Mouse (Mus musculus) MEL (cell line): Measurements from ENCODE around the gene Prss33. TPM values are rescaled to one million over a fixed set of nuclear protein-coding genes. Genes with fewer than 3 reads are reported as not detected.

Source experiments
- DNase-seq: peaks from one replicate; pipeline ENCODE4 v3.0.0; 2011; ENCODE audit warnings: low read depth, low spot score
- H3K27ac ChIP-seq: 2 replicates; pipeline ENCODE4 v1.5.1; 2012; ENCODE audit warnings: low read depth, mild to moderate bottlenecking, control low read depth, low read length, moderate library complexity; ENCODE audit not compliant: control insufficient read depth
- H3K27me3 ChIP-seq, 2 experiments: fragments of 150-350 bp in 1 of 2; sonication (generic) in 1 of 2; 2 replicates each; pipeline ENCODE4 v1.6.1; 2012; ENCODE audit warnings: low read length in 2 of 2, mild to moderate bottlenecking in 2 of 2, improper control_type of control experiment in 1 of 2, moderate library complexity in 1 of 2; ENCODE audit not compliant: insufficient read depth in 2 of 2, control insufficient read depth in 1 of 2
- H3K36me3 ChIP-seq, 2 experiments: 2 replicates each; pipeline ENCODE4 v1.6.1; 2012 to 2014; ENCODE audit warnings: low read length in 2 of 2, improper control_type of control experiment in 1 of 2, inconsistent platforms in 1 of 2, mild to moderate bottlenecking in 1 of 2; ENCODE audit not compliant: insufficient read depth in 2 of 2, control insufficient read depth in 1 of 2
- H3K4me1 ChIP-seq, 2 experiments: fragments of 150-350 bp in 1 of 2; sonication (generic) in 1 of 2; 2 replicates each; pipeline ENCODE4 v1.6.1; 2012; ENCODE audit warnings: low read length in 2 of 2, improper control_type of control experiment in 1 of 2, mild to moderate bottlenecking in 1 of 2; ENCODE audit not compliant: insufficient read depth in 2 of 2, control insufficient read depth in 1 of 2
- H3K4me3 ChIP-seq, 2 experiments: fragments of 150-350 bp in 1 of 2; sonication (generic) in 1 of 2; 2 replicates each; pipeline ENCODE4 v1.5.1; 2012; ENCODE audit warnings: low read depth in 2 of 2, low read length in 2 of 2, mild to moderate bottlenecking in 2 of 2, moderate library complexity in 2 of 2, control low read depth in 1 of 2, improper control_type of control experiment in 1 of 2; ENCODE audit not compliant: control insufficient read depth in 1 of 2, insufficient read depth in 1 of 2
- H3K79me2 ChIP-seq: 2 replicates; pipeline ENCODE4 v1.6.1; 2012; ENCODE audit warnings: mild to moderate bottlenecking, low read length, moderate library complexity; ENCODE audit not compliant: control insufficient read depth, poor library complexity, insufficient read depth
- H3K9ac ChIP-seq: 2 replicates; pipeline ENCODE4 v1.6.1; 2012; ENCODE audit warnings: low read depth, mild to moderate bottlenecking, control low read depth, low read length, moderate library complexity; ENCODE audit not compliant: control insufficient read depth, poor library complexity, severe bottlenecking
- H3K9me3 ChIP-seq: fragments of 150-350 bp; sonication (generic); replicated peaks from 2 replicates; pipeline ENCODE4 v1.6.1; 2012; ENCODE audit warnings: mild to moderate bottlenecking, low read length, improper control_type of control experiment, moderate library complexity; ENCODE audit not compliant: insufficient read depth
- BHLHE40 ChIP-seq: IDR thresholded peaks from 2 replicates; pipeline ENCODE4 v1.6.1; 2012; ENCODE audit warnings: low read depth, mild to moderate bottlenecking, inconsistent platforms, low read length, improper control_type of control experiment, borderline replicate concordance
- CHD1 ChIP-seq: IDR thresholded peaks from 2 replicates; pipeline ENCODE4 v1.6.1; 2012; ENCODE audit warnings: low read depth, mild to moderate bottlenecking, inconsistent platforms, low read length, improper control_type of control experiment
- CTCF ChIP-seq, 3 experiments: IDR thresholded peaks in 2 of 3; conservative IDR thresholded peaks in 1 of 3; 2 replicates each; pipeline ENCODE4 v1.5.1; 2011 to 2012; ENCODE audit warnings: low read length in 3 of 3, low read depth in 2 of 3, mild to moderate bottlenecking in 2 of 3, improper control_type of control experiment in 1 of 3, inconsistent platforms in 1 of 3, mixed read lengths in 1 of 3, moderate library complexity in 1 of 3; ENCODE audit not compliant: control insufficient read depth in 1 of 3, insufficient read depth in 1 of 3, poor library complexity in 1 of 3, severe bottlenecking in 1 of 3
- E2F4 ChIP-seq: IDR thresholded peaks from 2 replicates; pipeline ENCODE4 v1.6.1; 2011; ENCODE audit warnings: low read depth, low read length, improper control_type of control experiment, borderline replicate concordance
- ELF1 ChIP-seq: IDR thresholded peaks from 2 replicates; pipeline ENCODE4 v1.6.1; 2014; ENCODE audit warnings: low read depth, mild to moderate bottlenecking, inconsistent platforms, low read length, improper control_type of control experiment, moderate library complexity
- EP300 ChIP-seq, 2 experiments: IDR thresholded peaks; 2 replicates each; pipeline ENCODE4 v1.6.1; 2011; ENCODE audit warnings: improper control_type of control experiment in 2 of 2, low read length in 2 of 2, low read depth in 1 of 2, mild to moderate bottlenecking in 1 of 2
- GABPA ChIP-seq: IDR thresholded peaks from 2 replicates; pipeline ENCODE4 v1.6.1; 2012; ENCODE audit warnings: low read depth, mild to moderate bottlenecking, inconsistent platforms, low read length, improper control_type of control experiment, moderate library complexity
- HCFC1 ChIP-seq: IDR thresholded peaks from 2 replicates; pipeline ENCODE4 v1.6.1; 2012; ENCODE audit warnings: low read depth, mild to moderate bottlenecking, inconsistent platforms, low read length, improper control_type of control experiment, moderate library complexity
- JUND ChIP-seq: IDR thresholded peaks from 2 replicates; pipeline ENCODE4 v1.6.1; 2011; ENCODE audit warnings: low read depth, mild to moderate bottlenecking, improper control_type of control experiment, low read length
- KAT2A ChIP-seq: conservative IDR thresholded peaks from 2 replicates; pipeline ENCODE4 v1.6.1; 2012; ENCODE audit warnings: low read depth, low read length, improper control_type of control experiment, inconsistent platforms
- MAFK ChIP-seq: IDR thresholded peaks from 2 replicates; pipeline ENCODE4 v1.6.1; 2011; ENCODE audit warnings: low read depth, mild to moderate bottlenecking, low read length, improper control_type of control experiment, borderline replicate concordance
- MAX ChIP-seq: IDR thresholded peaks from 2 replicates; pipeline ENCODE4 v1.6.1; 2011; ENCODE audit warnings: low read length, improper control_type of control experiment
- MAZ ChIP-seq: IDR thresholded peaks from 2 replicates; pipeline ENCODE4 v1.6.1; 2012; ENCODE audit warnings: low read depth, mild to moderate bottlenecking, inconsistent platforms, low read length, improper control_type of control experiment
- MEF2A ChIP-seq: IDR thresholded peaks from 2 replicates; pipeline ENCODE4 v1.6.1; 2014; ENCODE audit warnings: low read depth, mild to moderate bottlenecking, inconsistent platforms, low read length, improper control_type of control experiment; ENCODE audit not compliant: poor library complexity, insufficient replicate concordance, severe bottlenecking; ENCODE audit errors: extremely low read depth
- MXI1 ChIP-seq: IDR thresholded peaks from 2 replicates; pipeline ENCODE4 v1.6.1; 2011; ENCODE audit warnings: mild to moderate bottlenecking, low read depth, low read length, improper control_type of control experiment
- MYB ChIP-seq: IDR thresholded peaks from 2 replicates; pipeline ENCODE4 v1.6.1; 2011; ENCODE audit warnings: mild to moderate bottlenecking, low read depth, low read length, improper control_type of control experiment
- MYC ChIP-seq: IDR thresholded peaks from 2 replicates; pipeline ENCODE4 v1.6.1; 2011; ENCODE audit warnings: low read depth, mild to moderate bottlenecking, low read length, improper control_type of control experiment, moderate library complexity
- NRF1 ChIP-seq: IDR thresholded peaks from 2 replicates; pipeline ENCODE4 v1.6.1; 2014; ENCODE audit warnings: low read depth, mild to moderate bottlenecking, inconsistent platforms, low read length, improper control_type of control experiment, moderate library complexity; ENCODE audit not compliant: poor library complexity, insufficient read depth, severe bottlenecking
- POLR2A ChIP-seq, 2 experiments: IDR thresholded peaks; 2 replicates each; pipeline ENCODE4 v1.6.1; 2011 to 2012; ENCODE audit warnings: low read length in 2 of 2, mild to moderate bottlenecking in 2 of 2, control low read depth in 1 of 2, improper control_type of control experiment in 1 of 2, low read depth in 1 of 2, moderate library complexity in 1 of 2; ENCODE audit not compliant: control insufficient read depth in 1 of 2, insufficient read depth in 1 of 2, poor library complexity in 1 of 2
- POLR2AphosphoS2 ChIP-seq: IDR thresholded peaks from 2 replicates; pipeline ENCODE4 v1.6.1; 2011; ENCODE audit warnings: low read length, improper control_type of control experiment
- POLR2AphosphoS5 ChIP-seq: IDR thresholded peaks from 2 replicates; pipeline ENCODE4 v1.6.1; 2012; ENCODE audit warnings: low read depth, borderline replicate concordance, mild to moderate bottlenecking, inconsistent platforms, low read length, moderate library complexity, mixed read lengths
- RAD21 ChIP-seq: IDR thresholded peaks from 2 replicates; pipeline ENCODE4 v1.6.1; 2011; ENCODE audit warnings: mild to moderate bottlenecking, low read depth, low read length, improper control_type of control experiment
- RCOR1 ChIP-seq: IDR thresholded peaks from 2 replicates; pipeline ENCODE4 v1.6.1; 2012; ENCODE audit warnings: low read depth, mild to moderate bottlenecking, inconsistent platforms, low read length, improper control_type of control experiment
- SMC3 ChIP-seq: IDR thresholded peaks from 2 replicates; pipeline ENCODE4 v1.6.1; 2011; ENCODE audit warnings: low read depth, low read length, improper control_type of control experiment
- TAL1 ChIP-seq: IDR thresholded peaks from 2 replicates; pipeline ENCODE4 v1.6.1; 2012; ENCODE audit warnings: mild to moderate bottlenecking, inconsistent platforms, low read length, moderate library complexity, mixed read lengths
- TBP ChIP-seq: IDR thresholded peaks from 2 replicates; pipeline ENCODE4 v1.8.0; 2011; ENCODE audit warnings: low read depth, low read length, improper control_type of control experiment
- USF2 ChIP-seq, 2 experiments: IDR thresholded peaks; 2 replicates each; pipeline ENCODE4 v1.6.1; 2011 to 2012; ENCODE audit warnings: improper control_type of control experiment in 2 of 2, low read length in 2 of 2, borderline replicate concordance in 1 of 2, inconsistent platforms in 1 of 2, low read depth in 1 of 2, mild to moderate bottlenecking in 1 of 2; ENCODE audit not compliant: insufficient read depth in 1 of 2
- ZKSCAN1 ChIP-seq: IDR thresholded peaks from 2 replicates; pipeline ENCODE4 v1.6.1; 2012; ENCODE audit warnings: low read depth, mild to moderate bottlenecking, inconsistent platforms, low read length, improper control_type of control experiment, moderate library complexity
- ZNF384 ChIP-seq: IDR thresholded peaks from 2 replicates; pipeline ENCODE4 v1.6.1; 2012; ENCODE audit warnings: low read depth, mild to moderate bottlenecking, inconsistent platforms, low read length, improper control_type of control experiment
- polyA plus RNA-seq, 2 experiments: library from polyadenylated mRNA; stranded (reverse) in 1 of 2; unstranded in 1 of 2; fragments of >175 nt in 1 of 2; fragments of >200 nt in 1 of 2; gene quantifications; 2 replicates each; pipeline versions ENCODE4 v1.2.1 to v1.2.4; 2012; ENCODE audit warnings: low replicate concordance in 2 of 2, low read depth in 1 of 2; ENCODE audit not compliant: insufficient read length in 2 of 2, insufficient read depth in 1 of 2, missing spikeins in 1 of 2
- total RNA-seq: library from RNA; depleted of rRNA; stranded (reverse); fragments of 300-350 nt; gene quantifications from 2 replicates; pipeline ENCODE4 v1.2.3, GENCODE M21; 2012

Gene Prss33
- total and polyA plus RNA-seq, 3 experiments, result 0.08 to 1.0 TPM; not detected in 1

DNA sequence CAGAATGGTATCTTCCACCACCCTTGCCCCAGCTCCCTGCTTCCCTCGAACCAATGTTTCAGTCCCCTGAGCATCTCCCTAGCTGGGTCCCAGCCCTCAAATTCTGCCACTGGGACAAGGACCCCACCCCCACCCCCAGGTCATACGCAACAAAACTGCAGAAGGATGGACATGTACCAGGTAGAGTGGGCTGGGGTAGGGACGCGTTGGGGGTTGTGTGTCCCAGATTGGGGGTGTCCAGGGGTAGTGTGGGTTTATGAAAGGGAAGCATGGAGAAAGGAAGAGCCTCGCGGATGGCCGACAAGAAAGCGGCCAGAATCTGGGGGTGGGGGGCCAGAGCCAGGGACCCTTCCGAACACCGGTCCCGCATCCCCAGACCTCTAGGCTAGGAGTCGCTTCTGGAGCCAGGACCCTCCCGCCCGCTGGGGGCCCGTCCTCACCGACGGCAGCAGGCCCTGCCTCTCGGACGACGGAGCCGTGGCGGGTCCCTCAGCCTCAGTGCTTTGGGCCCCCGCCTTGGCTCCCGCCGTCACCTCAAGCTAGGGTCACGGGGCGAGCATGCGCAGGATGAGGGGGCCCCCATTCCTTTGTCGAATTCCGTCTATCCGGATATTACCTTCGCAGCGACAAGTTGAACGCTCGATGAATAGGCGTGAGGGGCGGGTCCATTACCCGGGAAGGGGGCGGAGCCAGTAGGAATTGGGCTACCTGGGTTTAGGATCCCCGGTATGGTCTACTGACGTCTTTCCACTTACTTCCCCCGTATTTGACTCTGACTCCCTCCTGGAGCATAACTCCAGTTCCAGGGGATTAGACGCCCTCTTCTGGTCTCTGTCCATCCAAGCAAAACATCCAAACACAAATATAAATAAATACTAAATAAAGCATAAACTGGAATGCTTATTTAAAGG is 50.0 kb downstream of the Prss33 start, which contains the start of gene Flywch2:
Flywch2 (minus strand) TSS at position 521 of the 911 bp plus-strand sequence.
- peak within 1 kb of the TSS; percentile 48 for H3K9ac ChIP-seq

DNA sequence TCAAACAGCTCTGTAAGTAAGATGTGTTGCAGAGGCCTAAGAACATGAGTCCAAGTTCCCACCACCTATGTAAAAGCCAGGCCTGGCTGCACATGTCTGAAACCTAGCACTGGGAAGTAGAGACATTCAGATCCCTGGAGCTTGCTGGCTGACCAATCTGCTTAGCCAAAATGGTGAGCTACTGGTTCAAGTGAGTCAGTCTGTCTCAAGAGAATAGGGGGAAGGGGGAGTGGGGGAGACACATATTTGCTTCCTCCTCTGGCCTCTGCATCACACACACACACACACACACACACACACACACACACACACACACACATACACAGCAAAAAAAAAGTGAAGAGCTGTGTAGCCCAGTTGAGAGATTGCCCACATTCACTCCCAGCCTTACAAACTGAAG is 52.5 kb downstream of the Prss33 start:
- Histone ChIP-seq H3K9ac (no peak overlapping the region), H3K9me3 (no peaks in the 10 kb centered on the region), H3K79me2 (no peaks in the 10 kb centered on the region), H3K4me3 (no peak overlapping the region), H3K4me1 (no peaks in the 10 kb centered on the region; a peak in 1 of 4 replicates), H3K27ac (no peak overlapping the region), H3K36me3 (peaks cover 0 to 2% of the 10 kb centered on the region in 2 experiments; a peak in 1 of 4 replicates), H3K27me3 (no peaks in the 10 kb centered on the region; a peak in 2 of 4 replicates)
- DNase-seq, result no peak
- TF ChIP-seq MAZ (no peak), JUND (no peak), GABPA (no peak), TAL1 (no peak), MAFK (no peak), ZKSCAN1 (no peak), ELF1 (no peak), E2F4 (no peak), POLR2AphosphoS5 (no peak), RAD21 (no peak), CHD1 (no peak), SMC3 (no peak), RCOR1 (no peak), MEF2A (no peak), KAT2A (no peak), NRF1 (no peak), MAX (no peak), BHLHE40 (no peak), MXI1 (no peak)

More for the DNA sequence above, 50.0 kb downstream of the Prss33 start, which contains the start of gene Flywch2:
- H3K9me3 ChIP-seq, result no peaks in the 10 kb centered on the region
- H3K36me3 ChIP-seq, result peaks cover 0 to 4% of the 10 kb centered on the region in 2 experiments; a peak in 2 of 4 replicates
- no peaks in the 10 kb centered on the region; a peak in 1 of 4 replicates for H3K27me3 ChIP-seq
- no peak within 1 kb of the TSS for H3K27ac ChIP-seq
- TF ChIP-seq GABPA (no peak), CTCF (IDR thresholded peaks at IDR 0.05 in 2 of 3, conservative IDR thresholded peaks at IDR 0.05 in 1 of 3; ENCODE audit: control insufficient read depth in 1 of 3, insufficient read depth in 1 of 3, low read depth in 2 of 3, low read length in 3 of 3, poor library complexity in 1 of 3, severe bottlenecking in 1 of 3) (no peak), TBP (no peak), EP300 (IDR thresholded peaks at IDR 0.05; ENCODE audit: low read depth in 1 of 2, low read length in 2 of 2) (no peak), MAX (no peak), POLR2A (IDR thresholded peaks at IDR 0.05; ENCODE audit: control insufficient read depth in 1 of 2, insufficient read depth in 1 of 2, low read depth in 1 of 2, low read length in 2 of 2, poor library complexity in 1 of 2) (peak in 1 of 2 experiments; percentile 23; a peak in 1 of 4 replicates), POLR2AphosphoS5 (no peak), BHLHE40 (no peak), MYB (no peak), ZNF384 (no peak), MXI1 (no peak), MYC (no peak), TAL1 (no peak), HCFC1 (0 out of 2 replicates have a peak, but pooled peaks have one; percentile 38), NRF1 (peak; percentile 71), USF2 (IDR thresholded peaks at IDR 0.05; ENCODE audit: borderline replicate concordance in 1 of 2, insufficient read depth in 1 of 2, low read depth in 1 of 2, low read length in 2 of 2) (no peak), POLR2AphosphoS2 (no peak), KAT2A (no peak)
- peak within 1 kb of the TSS; percentile 10 to 42; a peak in 3 of 4 replicates for H3K4me3 ChIP-seq
- H3K4me1 ChIP-seq, result peaks cover 0 to 6% of the 10 kb centered on the region in 2 experiments; a peak in 2 of 4 replicates
- DNase-seq, result peak; percentile 74
- no peaks in the 10 kb centered on the region for H3K79me2 ChIP-seq
